Mouse (Mus musculus) heart, adult 9 months (tissue): Measurements from ENCODE around the gene Adi1.

Experiments
- DNase-seq, 2 experiments: peaks; one replicate each; pipeline ENCODE4 v3.0.0; 2022; ENCODE audit warnings: low spot score in 2 of 2

The Adi1 gene

DNA sequence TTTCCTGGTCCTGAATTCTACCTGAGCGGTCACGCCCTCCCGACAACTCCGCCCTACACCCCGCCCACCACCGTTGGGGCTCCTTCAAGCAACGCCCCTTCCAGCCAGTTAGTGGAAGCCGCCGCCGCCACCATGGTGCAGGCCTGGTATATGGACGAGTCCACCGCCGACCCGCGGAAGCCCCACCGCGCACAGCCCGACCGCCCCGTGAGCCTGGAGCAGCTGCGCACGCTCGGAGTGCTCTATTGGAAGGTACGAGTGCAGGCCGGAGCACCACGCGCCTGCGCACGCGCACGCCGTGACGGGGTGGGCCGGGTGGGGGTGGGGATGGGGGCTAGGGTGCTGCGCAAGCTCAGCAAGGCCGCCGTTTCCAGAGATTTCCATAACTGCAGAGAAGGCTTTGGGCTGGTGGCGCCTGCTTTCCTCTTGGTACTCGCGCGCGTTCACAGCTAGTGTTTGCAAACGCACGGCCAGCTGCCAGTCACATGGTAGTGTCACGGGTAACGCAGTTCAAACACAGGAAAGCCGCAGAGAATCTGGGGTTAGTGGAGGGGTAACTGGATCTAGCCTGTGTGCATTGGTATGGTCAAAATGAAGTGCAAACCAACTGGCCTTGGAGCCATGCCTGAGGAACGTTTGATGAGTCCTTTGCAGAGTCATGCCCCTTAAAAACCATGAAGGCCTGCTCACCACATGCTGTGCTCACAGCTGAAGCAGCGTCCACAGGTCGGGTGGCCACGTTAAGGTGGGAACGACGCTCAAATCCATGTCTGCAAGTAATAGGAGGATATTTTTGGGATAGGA is at the start of gene Adi1:
Gene Adi1 (plus strand): TSS at position 111 of the 804 bp plus-strand sequence.
- peak; percentile 79 to 84 for DNase-seq

DNA sequence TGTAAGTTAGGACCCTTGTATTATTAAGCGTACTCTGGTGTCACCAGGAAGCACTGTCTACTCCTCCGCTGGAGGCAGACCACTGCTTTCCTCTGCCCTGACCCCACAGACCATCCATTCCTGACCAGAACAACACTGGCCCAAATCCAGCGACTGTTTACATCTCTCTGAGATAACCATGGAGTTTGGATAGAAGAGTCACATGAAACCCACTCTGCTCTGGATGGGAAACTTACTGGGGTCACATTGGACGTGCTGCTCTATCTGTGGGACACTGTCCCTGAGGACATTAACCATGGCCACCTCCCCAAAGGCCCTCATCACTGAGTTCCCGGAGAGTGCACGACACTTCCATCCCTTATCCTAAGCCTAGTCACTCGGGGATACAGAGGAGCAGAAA is 49.6 kb upstream of the Adi1 start:
- peak; percentile 16 to 35 for DNase-seq

DNA sequence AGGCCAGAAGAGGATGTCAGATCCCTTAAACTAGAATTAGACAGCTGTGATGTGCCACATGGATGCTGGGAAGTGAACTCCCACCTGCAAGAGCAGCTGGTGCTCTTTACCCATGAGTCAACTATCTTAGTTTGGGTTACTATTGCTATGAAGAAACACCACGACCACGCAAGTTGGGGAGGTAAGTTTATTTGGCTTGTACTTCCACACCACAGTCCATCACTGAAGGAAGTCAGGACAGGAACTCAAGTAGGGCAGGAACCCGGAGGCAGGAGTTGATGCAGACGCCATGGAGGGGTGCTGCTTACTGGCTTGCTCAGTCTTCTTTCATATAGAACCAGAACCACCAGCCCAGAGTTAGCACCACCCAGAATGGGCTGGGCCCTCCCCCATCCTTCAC is 47.9 kb upstream of the Adi1 start:
- no peak for DNase-seq

DNA sequence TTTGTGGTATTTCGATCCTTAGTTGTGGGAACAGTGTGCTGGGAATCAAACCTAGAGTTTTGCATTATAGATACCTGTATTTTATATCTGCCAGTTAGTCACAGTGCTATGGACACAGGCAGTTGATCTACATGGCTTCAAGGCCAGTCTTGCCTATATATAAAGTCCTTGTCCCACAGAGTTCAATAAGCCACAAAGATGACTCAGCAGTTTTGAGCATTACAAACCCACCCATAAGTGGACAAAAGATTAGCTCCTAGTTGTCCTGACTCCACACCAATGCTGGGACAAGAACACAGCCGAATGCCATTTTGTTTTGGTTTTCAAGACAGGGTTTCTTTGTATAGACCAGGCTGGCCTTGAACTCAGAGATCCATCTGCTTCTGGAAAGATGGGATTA is 46.6 kb upstream of the Adi1 start:
- DNase-seq: no peak

DNA sequence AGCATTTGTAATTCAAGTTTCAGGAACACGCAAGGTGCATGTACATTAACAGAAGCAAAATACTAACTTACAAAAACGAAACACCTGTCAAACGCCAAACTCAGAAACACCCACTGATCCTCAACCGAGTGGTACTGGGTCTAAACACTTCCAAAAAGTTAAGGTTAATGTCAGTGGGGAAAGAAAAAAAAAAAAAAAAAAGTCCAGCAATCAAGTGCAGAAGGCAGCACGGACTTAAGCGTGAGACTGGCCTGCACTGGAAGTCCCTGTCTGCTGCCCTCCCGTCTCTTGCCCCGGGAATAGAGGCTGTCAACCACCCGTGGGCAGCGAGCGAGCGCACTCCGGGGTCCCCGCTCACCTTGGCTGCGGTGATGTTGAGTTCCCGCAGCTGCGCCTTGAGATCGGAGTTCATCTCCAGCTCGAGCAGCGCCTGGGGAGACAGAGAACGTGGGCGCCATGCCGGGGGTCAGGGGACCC is 39.9 kb upstream of the Adi1 start:
- DNase-seq: no peak

DNA sequence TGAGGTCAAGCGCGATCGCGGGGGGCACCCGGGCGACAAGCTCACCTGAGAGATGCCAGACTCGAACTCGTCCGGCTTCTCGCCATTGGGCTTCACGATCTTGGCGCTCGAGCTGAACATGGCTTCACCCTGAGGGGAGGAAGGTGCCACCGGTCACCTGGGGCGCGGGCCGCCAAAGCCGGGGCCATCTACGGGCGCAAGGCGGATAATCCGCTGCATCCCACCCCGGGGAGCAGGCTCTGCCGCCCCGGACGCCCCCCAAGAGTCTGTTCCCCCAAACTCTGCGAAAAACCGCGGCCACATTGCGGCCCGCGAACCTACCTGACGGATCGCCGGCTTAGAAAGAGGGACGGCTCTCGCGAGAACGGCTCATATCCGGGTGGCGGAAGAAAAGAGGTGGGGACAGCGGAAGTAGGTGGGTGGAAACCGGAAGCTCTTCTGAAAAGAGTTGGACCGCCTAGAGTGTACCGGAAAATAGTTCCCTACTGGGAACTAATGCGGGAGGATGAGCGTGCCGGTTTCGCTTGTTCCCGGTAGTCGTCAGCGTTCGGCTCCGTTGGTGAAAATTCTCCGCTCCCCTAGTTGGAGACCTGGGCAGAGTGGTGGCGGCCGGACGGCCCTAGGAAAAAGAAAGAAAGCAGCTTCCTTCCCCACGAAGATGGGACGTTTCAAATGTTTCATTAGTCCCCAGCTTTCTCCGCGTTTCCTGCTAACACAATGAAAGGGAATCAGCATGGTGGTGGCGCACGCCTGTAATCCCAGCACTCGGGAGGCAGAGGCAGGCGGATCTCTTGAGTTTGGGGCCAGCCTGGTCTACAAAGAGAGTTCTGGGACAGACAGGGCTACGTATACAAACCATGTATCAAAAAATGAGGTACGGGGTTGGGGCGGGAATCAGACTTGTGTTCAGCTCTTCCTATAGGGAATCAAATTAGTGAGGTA is 39.2 kb upstream of the Adi1 start, which contains the start of gene Rps7:
Gene Rps7 (minus strand): TSS at position 419 of the 942 bp plus-strand sequence.
- peak; percentile 92 to 94 for DNase-seq

DNA sequence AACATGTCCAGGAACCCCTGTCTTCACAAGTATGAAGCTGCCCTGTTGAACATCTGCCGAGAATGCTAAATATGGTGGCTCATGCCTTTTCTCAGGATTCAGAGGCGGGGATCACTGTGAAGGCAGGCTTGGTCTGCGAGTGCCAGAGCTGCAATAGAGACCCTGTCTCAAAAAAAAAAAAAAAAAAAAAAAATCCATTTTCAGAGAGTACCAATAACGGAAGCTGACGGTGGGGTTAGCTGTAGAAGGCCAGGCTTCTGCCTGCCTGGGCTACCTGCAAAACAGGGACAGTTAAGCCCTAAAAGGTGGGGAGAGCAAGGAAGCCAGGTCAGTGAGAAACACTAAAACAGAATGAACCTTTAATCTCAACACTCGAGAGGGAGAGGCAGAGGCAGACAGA is 38.5 kb upstream of the Adi1 start:
- DNase-seq: no peak

DNA sequence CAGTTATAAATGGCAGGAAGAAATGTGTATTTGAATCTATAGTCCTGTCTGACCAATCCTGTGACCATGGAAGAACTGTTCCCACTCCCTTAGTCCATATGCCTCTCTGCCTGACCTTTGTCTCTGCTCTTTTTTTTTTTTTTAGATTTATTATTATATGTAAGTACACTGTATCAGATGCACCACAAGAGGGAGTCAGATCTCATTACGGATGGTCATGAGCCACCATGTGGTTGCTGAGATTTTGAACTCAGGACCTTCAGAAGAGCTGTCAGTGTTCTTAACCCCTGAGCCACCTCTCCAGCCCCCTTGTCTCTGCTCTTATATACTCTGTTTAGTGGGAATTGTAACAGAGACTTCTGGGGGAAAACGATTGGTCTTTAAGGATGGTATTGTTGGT is 36.3 kb upstream of the Adi1 start:
- no peak for DNase-seq

DNA sequence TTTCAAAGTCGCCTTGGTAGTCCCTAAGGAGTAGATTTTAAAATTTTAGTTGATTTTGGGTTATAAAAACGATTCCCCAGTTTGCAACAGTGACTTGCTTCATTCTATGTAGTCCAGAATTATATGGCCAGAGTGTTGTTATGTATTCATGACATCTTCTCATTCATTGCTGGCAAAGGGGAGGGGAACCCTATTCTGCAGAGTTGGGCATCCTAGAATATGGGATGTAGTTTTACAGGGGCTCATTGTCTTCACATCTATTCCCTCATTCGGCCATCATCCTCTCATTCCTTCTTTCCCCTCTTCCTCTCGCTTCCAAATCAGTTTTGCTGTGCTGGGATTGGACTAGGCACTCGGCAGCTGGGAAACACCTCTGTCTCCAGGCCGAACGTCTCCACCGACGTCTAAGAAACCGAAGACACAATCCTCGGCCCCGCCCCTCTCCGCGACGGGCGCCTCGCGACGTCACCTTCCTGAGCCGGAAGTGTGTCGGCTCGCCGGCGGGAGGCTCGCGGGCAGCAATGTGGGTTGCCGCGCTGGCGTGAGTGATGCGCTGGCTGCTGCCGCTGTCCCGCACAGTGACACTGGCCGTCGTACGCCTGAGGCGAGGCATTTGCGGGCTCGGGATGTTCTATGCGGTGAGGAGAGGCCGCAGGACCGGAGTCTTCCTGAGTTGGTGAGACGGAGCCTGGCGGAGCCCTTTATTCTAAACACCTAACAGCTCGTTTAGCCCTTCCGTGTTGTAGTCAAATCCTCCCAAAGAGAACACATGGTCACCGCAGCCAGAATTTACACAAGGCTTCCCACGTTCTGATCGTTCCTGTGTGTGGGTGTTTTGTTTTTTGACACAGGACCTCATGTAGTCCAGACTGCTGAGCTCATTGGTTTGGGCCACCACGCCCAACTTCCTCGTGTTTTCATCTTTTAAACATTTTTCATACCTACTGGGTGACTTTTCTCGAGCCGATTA is 25.6 kb upstream of the Adi1 start, which contains the start of gene Rnaseh1:
Gene Rnaseh1 (plus strand): TSS at position 462 of the 970 bp plus-strand sequence.
- peak; percentile 82 to 86 for DNase-seq

DNA sequence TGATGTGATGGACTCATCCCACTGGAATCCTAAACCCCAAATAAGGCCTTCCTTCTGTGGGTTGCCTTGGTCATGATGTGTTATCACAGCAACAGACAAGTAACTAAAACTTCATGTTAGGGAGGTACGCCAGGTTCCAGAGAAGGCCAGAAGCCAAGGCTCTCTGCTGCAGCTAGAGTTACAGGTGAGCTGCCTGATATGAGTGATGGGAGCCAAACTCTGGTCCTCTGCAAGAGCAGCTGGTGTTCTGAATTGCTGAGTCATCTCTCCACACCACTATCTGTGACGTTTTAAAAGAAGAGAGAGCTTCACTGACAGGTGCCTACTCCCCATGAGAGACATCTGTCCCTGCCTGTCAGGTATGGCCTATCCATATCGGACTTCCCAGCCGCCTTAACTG is 12.4 kb upstream of the Adi1 start:
- DNase-seq: no peak

DNA sequence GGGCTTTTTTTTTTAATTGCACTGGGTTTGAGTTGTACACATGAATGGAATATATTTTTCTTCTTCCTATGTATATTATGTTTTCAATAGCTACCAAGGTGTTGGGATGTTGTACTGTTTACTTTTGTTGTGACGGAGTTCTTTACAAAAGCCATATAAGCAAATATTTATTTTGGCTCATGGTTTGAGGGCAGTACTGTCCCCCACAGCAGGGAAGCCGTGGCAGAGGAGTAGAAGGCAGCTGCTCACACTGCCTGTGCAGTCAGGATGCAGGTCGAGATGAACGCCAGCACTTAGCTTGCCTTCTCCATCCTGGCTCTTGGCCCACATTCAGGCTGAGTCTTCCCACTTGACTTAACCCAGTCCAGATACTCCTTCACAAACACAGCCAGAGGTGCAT is 8.3 kb upstream of the Adi1 start:
- no peak for DNase-seq

DNA sequence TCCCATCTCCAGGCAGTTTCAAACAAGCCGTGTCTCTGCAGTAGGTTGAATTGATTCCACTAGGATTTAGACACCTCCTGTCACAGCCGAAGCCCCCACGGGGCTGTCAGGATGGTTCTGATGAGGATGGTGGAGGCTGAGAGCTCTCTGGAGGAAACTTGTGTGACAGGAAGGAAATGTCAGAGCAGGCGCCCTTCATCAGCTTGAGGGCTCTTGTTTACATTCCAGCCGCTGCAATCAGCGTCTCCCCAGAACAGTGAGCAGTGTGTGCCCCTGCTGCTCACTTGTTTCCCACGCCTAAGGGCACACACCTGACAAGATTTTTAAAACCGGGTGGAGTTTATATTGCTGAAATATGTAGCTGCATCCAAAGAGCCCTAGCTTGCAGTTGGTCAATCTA is 7.7 kb upstream of the Adi1 start:
- no peak for DNase-seq

DNA sequence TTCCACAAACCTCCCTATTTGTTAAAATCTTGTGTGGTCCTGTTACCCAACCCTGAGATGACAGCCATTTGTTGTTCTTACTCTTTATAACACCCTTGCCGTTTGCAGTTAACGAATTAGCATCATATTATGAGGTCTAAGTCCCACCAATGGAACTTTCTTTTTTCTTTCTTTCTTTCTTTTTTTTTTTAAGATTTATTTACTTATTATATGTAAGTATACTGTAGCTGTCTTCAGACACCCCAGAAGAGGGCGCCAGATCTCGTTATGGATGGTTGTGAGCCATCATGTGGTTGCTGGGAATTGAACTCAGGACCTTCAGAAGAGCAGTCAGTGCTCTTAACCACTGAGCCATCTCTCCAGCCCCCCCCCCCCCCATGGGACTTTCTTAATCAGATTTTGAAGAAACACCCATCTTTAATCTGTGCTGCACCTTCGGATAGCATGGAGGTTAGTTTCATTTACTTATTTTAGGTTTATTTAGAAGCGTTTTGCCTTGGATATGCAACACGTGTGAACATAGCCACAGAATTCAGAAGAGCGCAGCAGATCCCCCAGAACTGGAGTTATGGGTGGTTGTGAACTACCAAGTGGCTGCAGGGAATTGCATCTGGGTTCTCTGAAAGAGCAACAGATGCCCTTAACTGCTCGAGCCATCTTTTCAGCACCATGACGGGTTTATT is 852 bp upstream of the Adi1 start:
- no peak for DNase-seq

DNA sequence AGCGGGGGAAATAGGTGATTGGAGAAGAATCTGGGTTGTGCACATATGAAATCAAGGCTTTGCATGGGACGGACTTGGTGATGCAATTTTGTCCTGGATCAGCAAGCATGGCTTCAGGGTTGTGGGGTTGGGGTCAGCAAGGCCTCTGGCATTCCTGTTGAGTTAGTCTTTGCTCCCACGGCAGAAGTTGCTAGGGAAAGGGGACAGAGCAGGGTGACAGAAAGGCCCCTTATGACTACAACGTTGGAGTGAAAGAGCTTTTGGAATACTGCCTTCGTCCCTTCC is 836 bp downstream of the Adi1 start:
- DNase-seq: no peak

DNA sequence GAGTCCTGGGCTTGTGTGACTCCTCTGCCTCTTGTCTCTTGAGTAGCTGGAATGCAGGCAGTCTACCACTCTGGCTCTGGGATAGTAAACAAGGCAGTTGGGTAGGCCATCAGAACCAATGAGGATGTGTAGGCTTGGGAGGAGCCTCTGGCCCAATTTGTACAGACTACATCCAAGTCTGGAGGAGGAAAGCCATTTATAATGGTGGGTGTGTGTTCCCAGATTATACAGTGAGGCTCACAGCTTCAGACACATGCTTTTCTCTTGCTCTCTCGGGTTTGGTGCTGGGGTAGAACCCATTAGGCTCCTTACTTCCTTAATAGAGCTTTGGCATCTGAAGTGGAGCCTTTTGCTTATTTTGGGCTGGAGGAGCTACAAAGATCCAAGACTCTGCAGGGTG is 9.6 kb downstream of the Adi1 start:
- no peak for DNase-seq

DNA sequence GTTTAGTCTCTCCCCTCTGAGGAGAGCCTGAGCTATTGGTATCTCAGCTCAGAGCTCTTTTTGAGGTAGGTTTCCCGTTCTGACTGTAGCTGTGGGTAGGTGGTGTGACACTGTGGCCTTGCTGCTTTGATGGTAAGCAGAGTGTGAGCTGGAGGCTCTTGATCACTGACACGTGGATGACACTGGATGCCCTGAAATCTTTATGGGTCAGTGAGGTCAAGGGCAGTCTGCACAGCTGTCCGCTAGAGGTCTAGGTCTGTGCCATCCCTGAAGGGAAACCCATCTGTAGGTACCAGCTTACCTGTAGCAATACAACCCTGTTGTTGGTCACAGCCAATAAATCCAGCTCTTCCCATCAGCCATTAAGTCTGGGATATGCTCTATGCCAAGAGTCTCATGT is 10.7 kb downstream of the Adi1 start:
- no peak for DNase-seq

DNA sequence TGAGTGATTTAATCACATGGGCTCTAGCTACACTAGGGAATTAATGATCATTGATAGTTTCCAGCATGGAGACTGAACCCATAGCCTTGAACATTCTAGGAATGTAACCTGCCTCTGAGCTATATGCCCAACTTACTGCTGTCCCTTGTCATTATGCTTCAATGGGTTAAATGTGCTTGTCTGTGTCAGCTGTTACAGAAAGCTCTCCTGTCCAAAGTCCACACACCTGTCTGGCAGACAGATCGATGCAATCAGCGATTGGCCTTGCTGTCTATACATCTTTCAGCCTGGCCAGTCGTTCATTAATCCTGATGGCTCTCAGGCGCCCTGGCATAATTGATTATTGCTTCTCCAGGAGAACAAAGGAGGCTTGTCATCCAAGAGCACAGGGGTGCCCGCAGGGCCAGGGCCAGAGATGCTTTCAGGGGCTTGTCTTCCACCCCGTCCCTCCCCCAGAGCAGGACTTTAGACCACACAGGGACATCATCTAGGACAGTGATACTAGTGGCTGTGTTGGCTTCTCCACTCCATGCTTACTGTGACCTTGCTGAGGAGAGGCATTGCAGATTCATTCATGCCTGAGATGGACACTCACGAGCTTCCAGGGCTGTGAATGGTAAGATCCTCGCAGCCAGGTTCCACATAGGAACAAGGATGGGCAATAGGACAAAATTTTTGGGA is 11.3 kb downstream of the Adi1 start:
- DNase-seq: no peak

DNA sequence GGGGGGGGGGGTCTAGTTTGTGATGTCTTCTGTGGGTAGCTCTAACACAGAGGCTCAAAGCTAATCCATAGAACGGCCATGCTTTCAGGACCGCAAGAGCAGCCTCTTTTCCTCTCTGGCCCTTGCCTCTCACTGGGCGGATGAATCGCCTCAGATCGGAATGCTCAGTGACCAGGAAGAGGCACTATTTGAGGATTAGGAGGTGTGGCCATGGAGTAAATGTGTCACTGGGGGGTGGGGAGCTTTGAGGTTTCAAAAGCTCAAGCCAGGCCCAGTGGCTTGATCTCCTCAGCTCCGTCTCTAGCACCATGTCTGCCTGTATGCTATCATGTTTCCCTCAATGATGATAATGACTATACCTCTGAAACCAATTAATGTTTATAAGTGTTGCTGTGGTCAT is 14.0 kb downstream of the Adi1 start:
- DNase-seq: no peak

DNA sequence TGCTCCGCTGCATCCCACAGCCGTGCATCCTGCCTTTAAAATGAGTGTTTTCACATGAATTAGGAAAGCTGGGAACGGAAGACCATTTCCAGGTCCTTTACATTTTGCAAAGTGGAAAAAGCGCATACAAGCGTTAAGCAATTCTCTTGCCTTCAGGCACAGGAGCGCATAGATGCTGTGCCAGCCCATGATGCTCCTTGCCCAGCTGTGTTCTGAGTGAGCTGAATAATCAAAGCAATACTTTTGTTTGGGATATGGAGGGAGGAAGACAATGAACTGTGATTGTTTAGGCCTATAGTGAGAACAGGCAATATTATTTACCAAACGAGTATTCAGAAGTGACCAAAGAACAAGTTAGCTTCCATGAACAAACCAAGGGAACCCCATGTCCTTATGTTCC is 15.7 kb downstream of the Adi1 start:
- no peak for DNase-seq

DNA sequence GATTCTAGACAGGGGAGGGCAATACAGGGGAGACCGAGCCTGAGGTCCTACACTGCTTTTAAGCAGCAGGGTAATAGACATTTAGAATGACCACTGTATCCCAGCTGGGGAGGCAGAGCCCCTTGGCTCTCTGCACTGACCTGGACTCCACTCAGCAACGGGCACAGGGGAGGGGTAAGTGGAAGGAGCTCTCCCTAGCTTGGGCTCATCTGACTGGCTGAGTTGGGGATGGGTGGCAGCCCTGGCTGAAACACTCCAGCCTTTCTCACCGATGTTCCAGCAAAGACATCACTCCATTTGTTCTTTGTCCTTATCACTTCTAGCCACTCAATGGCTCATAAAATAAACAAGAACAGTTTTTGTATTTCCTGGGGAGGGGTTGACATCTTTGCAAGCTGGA is 18.7 kb downstream of the Adi1 start:
- DNase-seq: no peak
